Mouse (Mus musculus): ENCODE results near the gene Smim23.

Smim23 gene

GRCm38 (mm10) chr11:32824505-32824904 is at the start of gene Smim23:
Gene Smim23 (minus strand): TSS chr11:32824605.
- ChIA-PET POLR2A (no interaction called here), CTCF (no interaction called here)

- CTCF ChIA-PET = no interaction called here
Measured at GRCm38 (mm10) chr11:32868619-32869383, 44.4 kb upstream of the Smim23 start.

DNA sequence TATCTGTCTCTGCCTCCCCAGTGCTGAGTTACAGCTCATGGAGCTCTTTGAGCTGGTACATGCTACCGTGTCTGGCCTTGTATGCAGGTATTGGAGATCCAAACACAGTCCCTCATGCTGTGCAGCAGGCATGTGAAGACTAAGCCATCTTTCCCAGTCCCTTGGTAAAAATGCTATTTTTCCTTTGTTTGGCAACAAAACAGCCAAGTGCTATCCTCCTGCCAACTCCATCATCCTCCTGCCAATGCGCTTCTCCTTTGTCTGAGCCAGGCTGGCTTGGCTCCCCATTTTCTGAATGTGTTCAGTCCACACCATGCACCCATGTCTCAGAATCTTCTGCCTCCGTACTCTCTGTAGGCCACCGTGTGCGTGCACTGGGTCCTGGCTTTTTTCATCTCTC is 40.2 kb upstream of the Smim23 start:
- CTCF ChIA-PET = no interaction called here
- POLR2A ChIA-PET = no interaction called here

More at GRCm38 (mm10) chr11:32868619-32869383, 44.4 kb upstream of the Smim23 start:
- POLR2A ChIA-PET = no interaction called here

- ChIA-PET CTCF (interaction anchor here in 2 of 4 experiments (0.7 kb wide), 2 partner anchors 50 to 52 kb away, joined by 3 to 8 read pairs; no protein-coding TSS in a partner anchor), POLR2A (interaction anchor here in 1 of 4 experiments (0.6 kb wide), 1 partner anchor 261 kb away, joined by 4 read pairs; no protein-coding TSS in a partner anchor)
Measured at GRCm38 (mm10) chr11:32857418-32857879, 33.0 kb upstream of the Smim23 start.

- CTCF ChIA-PET = no interaction called here
- POLR2A ChIA-PET = no interaction called here
Measured at GRCm38 (mm10) chr11:32846682-32847222, 22.3 kb upstream of the Smim23 start.

GRCm38 (mm10) chr11:32841169-32841568 is 16.8 kb upstream of the Smim23 start:
- CTCF ChIA-PET = interaction anchor here in 1 of 4 experiments (0.6 kb wide), 1 partner anchor 186 kb away, joined by 3 read pairs; no protein-coding TSS in a partner anchor
- POLR2A ChIA-PET = no interaction called here

- POLR2A ChIA-PET = interaction anchor here in 1 of 4 experiments (0.7 kb wide), 1 partner anchor 8 kb away, joined by 3 read pairs; no protein-coding TSS in a partner anchor
- CTCF ChIA-PET = no interaction called here
Measured at GRCm38 (mm10) chr11:32840256-32840655, 15.9 kb upstream of the Smim23 start.

DNA sequence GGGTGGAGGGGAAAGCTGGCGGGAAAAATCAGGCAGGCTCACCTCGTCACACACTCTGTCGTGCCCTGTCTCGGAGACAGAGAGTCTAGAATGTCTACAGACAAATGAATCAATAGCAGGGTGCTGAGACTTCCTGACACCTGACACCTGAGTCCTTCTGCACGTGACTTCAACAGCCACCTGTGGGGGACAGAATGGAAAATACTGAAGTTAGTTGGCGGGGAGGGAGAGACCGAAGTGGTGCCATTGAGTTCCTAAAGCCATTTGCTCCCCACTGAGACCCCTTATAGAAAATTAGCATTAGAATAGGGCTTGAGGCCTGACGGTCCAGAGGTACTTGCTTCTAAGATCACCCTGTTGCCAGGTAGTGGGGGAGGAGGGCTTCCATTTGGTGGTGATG is 10.6 kb upstream of the Smim23 start:
- POLR2A ChIA-PET = interaction anchor here in 2 of 4 experiments (1.0 to 1.4 kb wide), 3 partner anchors 16 to 702 kb away, joined by 3 to 5 read pairs (median 4); no protein-coding TSS in a partner anchor
- CTCF ChIA-PET = interaction anchor here in 1 of 4 experiments (0.6 to 0.7 kb wide), 2 partner anchors 28 to 893 kb away, joined by 3 to 5 read pairs; no protein-coding TSS in a partner anchor

- CTCF ChIA-PET = interaction anchor here in 1 of 4 experiments (0.7 kb wide), 1 partner anchor 28 kb away, joined by 5 read pairs; no protein-coding TSS in a partner anchor
- POLR2A ChIA-PET = interaction anchor here in 2 of 4 experiments (1.0 to 1.4 kb wide), 3 partner anchors 17 to 703 kb away, joined by 3 to 5 read pairs (median 4); no protein-coding TSS in a partner anchor
Measured at GRCm38 (mm10) chr11:32834367-32834918, 10.0 kb upstream of the Smim23 start.

DNA sequence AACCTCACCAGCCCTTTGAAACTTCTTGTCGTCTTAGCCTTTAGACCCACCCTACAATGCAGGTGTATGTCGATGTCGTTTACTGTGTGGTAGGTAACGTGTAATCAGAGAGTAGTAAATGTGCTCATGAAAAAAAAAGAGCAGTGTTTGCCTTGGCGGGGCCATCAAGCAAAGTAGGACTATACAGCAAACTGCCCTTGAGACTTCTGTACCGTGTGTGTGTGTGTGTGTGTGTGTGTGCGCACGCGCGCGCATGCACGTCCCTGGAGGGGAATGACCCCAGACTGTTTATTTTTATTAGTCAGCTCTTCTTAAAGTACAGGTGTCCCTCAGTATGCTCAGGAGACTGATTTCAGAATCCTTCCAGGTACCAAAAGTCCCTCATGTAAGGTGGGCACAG is 6.8 kb downstream of the Smim23 start:
- CTCF ChIA-PET = interaction anchor here in 3 of 4 experiments (0.6 to 1.6 kb wide), 4 partner anchors 9 to 68 kb away, joined by 3 to 6 read pairs (median 3); no protein-coding TSS in a partner anchor
- POLR2A ChIA-PET = no interaction called here

DNA sequence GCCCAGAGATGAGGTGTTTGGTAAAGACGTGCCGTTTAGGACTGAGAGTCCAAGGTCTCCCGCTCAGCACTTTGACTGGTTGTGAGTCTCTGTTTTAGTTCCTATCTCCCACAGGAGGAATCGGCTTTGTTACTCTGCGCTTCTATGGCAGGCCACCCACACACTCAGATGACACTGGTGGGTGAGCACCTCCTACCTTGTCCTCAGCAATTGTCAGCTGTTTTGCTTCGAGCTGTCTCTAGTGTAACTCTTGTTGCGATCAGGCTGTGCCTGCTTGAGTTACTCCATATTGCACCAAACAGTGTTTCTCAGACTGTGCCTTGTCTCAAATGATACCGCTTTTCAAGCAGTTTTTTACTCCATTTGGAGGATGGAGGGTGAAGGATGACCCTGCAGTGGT is 10.1 kb downstream of the Smim23 start:
- CTCF ChIA-PET = no interaction called here
- POLR2A ChIA-PET = interaction anchor here in 1 of 4 experiments (0.6 kb wide), 1 partner anchor 143 kb away, joined by 3 read pairs; no protein-coding TSS in a partner anchor

DNA sequence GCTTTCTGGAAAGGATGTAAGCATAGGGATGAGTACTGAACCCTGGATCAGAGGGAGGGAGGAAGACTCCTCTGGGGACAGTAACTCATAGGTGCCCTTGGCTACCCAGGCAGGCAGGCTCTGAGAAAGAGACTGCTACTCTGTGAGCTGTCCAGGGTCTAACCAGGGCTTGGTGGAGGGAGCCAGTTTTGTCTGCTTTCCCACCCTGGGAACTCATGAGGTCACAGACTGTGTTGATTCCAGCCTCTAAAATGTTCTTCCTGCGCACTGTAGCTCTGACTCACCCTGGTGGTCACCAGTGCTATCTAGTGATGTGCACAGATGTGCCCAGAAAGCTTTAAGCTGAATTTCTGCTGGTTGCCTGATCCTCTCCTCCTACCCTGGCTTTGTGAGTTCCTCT is 15.3 kb downstream of the Smim23 start:
- ChIA-PET POLR2A (interaction anchor here in 1 of 4 experiments (0.6 kb wide), 1 partner anchor 337 kb away, joined by 4 read pairs; no protein-coding TSS in a partner anchor), CTCF (interaction anchor here in 3 of 4 experiments (0.5 to 2.1 kb wide), 4 partner anchors 9 to 166 kb away, joined by 3 to 9 read pairs (median 5); partner anchors contain the start of gene Fbxw11 (in 1 of the 3))

DNA sequence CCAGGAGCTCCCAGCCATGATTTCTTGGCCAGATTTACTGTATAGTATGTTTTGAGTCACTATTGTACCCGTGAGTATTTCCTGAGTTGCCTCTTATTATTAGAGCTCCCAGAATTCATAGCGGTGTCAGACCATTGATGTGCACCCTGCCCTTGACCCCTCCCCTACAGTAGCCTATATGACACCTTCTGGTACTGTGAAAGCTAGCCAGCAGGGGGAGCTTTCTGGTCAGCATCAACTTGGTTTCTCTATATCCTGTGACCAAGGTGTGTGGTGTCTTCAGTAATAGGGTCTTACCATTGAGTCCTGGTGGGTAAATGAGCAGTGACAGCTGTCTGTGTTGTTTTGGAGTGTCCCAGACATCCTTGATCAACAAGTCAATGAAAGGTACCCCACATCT is 18.4 kb downstream of the Smim23 start:
- POLR2A ChIA-PET = interaction anchor here in 3 of 4 experiments (0.6 to 1.7 kb wide), 6 partner anchors 8 to 920 kb away, joined by 3 to 6 read pairs (median 4); no protein-coding TSS in a partner anchor
- CTCF ChIA-PET = interaction anchor here (0.6 to 2.5 kb wide), 50 partner anchors 9 to 845 kb away, joined by 3 to 21 read pairs (median 3); no protein-coding TSS in a partner anchor

DNA sequence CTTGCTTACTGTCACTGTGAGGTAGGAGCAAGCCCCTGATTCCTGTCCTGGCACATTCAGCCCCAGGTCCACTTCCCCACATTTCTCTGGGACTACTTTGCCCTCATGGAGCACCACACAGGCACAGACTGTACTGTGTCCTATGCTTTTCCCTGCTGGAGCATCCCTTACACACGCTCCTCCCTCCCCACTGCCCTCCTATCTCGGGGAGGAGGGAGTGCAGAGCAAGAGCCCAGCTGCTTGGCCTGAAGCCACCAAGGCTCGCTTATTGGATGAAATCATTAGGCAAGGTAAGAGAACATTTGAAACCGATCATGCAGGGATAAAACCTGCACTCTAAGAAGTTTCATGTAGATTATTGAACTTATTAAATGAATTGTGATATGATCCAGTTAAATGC is 20.7 kb downstream of the Smim23 start:
- CTCF ChIA-PET = interaction anchor here in 1 of 4 experiments (1.2 kb wide), 1 partner anchor 345 kb away, joined by 3 read pairs; no protein-coding TSS in a partner anchor
- POLR2A ChIA-PET = interaction anchor here in 1 of 4 experiments (1.1 kb wide), 1 partner anchor 185 kb away, joined by 3 read pairs; no protein-coding TSS in a partner anchor

GRCm38 (mm10) chr11:32801715-32802114 is 22.7 kb downstream of the Smim23 start:
- POLR2A ChIA-PET = no interaction called here
- CTCF ChIA-PET = no interaction called here

DNA sequence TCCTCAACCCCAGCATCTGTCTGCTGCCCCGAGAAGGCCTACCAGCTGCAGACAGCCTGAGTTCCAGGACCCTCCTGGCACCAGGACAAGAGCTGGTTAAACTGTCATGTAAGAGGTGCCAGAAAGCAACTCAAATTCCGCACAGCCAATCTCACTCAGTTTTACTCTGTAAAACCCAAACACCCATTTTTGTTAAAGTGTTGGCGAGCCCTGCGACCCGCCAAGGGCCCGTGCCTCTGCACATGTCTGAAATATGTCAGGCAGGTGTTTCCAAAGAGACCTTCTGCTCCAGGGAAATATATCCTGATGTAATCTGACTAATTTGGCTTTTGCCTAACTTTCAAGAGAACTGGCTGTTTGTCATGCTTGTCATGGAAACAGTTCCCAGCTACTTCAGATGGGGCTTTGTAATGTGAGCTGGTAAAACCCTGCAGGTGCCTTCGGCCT is 23.5 kb downstream of the Smim23 start:
- ChIA-PET POLR2A (no interaction called here), CTCF (no interaction called here)

DNA sequence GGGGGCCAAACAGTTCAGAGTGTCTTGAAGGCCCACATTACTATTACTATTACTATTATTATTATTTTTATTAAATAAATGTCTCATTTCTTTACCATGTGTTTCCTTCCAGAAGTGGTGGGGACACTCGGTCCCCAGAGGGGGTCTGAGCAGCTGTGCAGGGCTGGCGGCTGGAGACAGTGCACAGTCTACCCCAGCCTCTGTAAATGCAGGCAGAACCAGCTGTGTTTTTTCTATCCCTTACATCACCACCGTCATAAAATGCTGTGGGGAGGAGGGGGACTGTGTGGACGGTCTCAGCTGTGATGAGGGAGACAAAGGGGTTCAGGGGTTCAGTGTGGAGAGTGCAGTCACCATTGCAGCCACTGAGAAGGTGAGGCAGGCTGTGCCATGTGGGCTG is 26.0 kb downstream of the Smim23 start:
- ChIA-PET POLR2A (interaction anchor here in 1 of 4 experiments (2.0 kb wide), 1 partner anchor 8 kb away, joined by 6 read pairs; no protein-coding TSS in a partner anchor), CTCF (no interaction called here)

- POLR2A ChIA-PET = interaction anchor here in 1 of 4 experiments (0.5 kb wide), 1 partner anchor 325 kb away, joined by 3 read pairs; no protein-coding TSS in a partner anchor
- CTCF ChIA-PET = interaction anchor here in 1 of 4 experiments (1.8 kb wide), 1 partner anchor 11 kb away, joined by 6 read pairs; no protein-coding TSS in a partner anchor
Measured at GRCm38 (mm10) chr11:32794759-32795445, 29.5 kb downstream of the Smim23 start.
